In genomic region chr6:142786106-142786505, GRCm38 (mm10) we compare ENCODE assay signal across 19 mouse cellular contexts. TPM values are rescaled to one million over a fixed set of nuclear protein-coding genes. Genes with fewer than 3 reads are reported as not detected.
"Had no signal": no experiment of that assay in that cellular context is flagged by ENCODE, and none has a peak within 500 bp of the region (broad histone marks: within the 10 kb centered on the region; RNA-seq: fewer than 3 reads in every experiment).

No protein-coding gene starts in this region.

- H3K9me3 ChIP-seq: liver, embryonic 15.5 days; lung, embryonic 15.5 days; megakaryocyte, embryonic 14.5 days; midbrain, embryonic 12.5 days; neural tube, embryonic 12.5 days; stomach, embryonic 15.5 days had no signal

- H3K27me3 ChIP-seq: liver, embryonic 15.5 days; lung, embryonic 15.5 days; midbrain, embryonic 12.5 days; neural tube, embryonic 12.5 days; stomach, embryonic 15.5 days had no signal

- H3K4me1 ChIP-seq: liver, embryonic 15.5 days; midbrain, embryonic 12.5 days; neural tube, embryonic 12.5 days; stomach, embryonic 15.5 days had no signal

- H3K9ac ChIP-seq: liver, embryonic 15.5 days; liver, postnatal 0 days; lung, embryonic 15.5 days; midbrain, embryonic 12.5 days; neural tube, embryonic 12.5 days; stomach, embryonic 15.5 days had no signal

- H3K4me2 ChIP-seq: liver, embryonic 15.5 days; lung, embryonic 15.5 days; midbrain, embryonic 12.5 days; neural tube, embryonic 12.5 days; stomach, embryonic 15.5 days had no signal

- H3K27ac ChIP-seq: liver, embryonic 15.5 days; lung, embryonic 15.5 days; macrophage; midbrain, embryonic 12.5 days; neural tube, embryonic 12.5 days; stomach, embryonic 15.5 days; stomach, postnatal 0 days had no signal

- H3K36me3 ChIP-seq: liver, embryonic 15.5 days; lung, embryonic 15.5 days; midbrain, embryonic 12.5 days; neural tube, embryonic 12.5 days; stomach, embryonic 15.5 days had no signal

- H3K4me3 ChIP-seq: liver, embryonic 15.5 days; lung, embryonic 15.5 days; megakaryocyte, embryonic 14.5 days; midbrain, embryonic 12.5 days; neural tube, embryonic 12.5 days; stomach, embryonic 15.5 days had no signal

- DNase-seq: lung, postnatal 36 days; right cerebral cortex, postnatal 14 days had no signal

- ATAC-seq: lung, postnatal 0 days; midbrain, embryonic 16.5 days had no signal

RNA-seq across cellular contexts. Expression of gene Sult6b2, which starts 18.2 kb away (rescaled TPM):
- total RNA-seq: megakaryocyte progenitor cell, adult 5-6 weeks; monocyte, adult 5-6 weeks; neutrophil, adult 5-6 weeks had no signal
- polyA plus RNA-seq: liver, postnatal 0 days; lung, adult 2 months; lung, embryonic 15.5 days; lung, postnatal 0 days; macrophage; midbrain, embryonic 12.5 days; spleen, adult 2 months; stomach, postnatal 0 days; urinary bladder, adult 2 months had no signal
